Mouse (Mus musculus): ENCODE data around the gene Cd38. TPM values are rescaled to one million over a fixed set of nuclear protein-coding genes. Genes with fewer than 3 reads are reported as not detected.

Cd38 gene
- polyA plus RNA-seq, 1 experiment, result 9.1 TPM

DNA sequence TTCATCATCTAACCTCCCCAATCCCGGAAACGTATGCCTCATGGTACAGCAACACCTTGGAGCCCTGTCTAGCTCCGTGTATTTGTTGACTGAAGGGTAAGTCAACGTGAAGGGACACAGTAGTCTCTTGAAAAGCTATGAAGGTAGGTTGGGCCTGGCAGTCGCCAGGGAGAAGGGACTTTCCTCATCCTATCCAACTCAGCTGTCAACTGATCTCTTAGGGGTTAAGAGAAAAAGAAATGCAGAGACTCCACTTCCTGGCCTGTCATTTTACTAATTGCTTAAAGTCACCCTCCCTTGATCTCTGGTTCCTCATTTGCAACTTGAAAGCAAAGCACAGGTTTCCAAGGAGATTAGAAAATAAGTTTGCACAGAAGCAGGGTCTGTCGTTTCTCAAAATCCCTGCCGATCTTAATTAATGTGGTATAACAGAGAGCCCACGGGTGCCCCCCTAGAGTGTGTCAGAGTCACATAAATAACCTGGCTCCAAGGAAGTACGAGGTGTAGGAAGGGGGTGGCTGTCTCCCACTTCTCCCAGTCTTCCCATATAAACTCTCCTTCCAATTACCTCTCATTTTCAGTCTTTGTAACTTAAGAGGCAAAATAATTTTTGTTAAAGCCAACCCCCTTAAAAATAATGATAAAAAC, 79.1 kb downstream of the Cd38 start:
- no peak for DNase-seq (ENCODE audit: low read depth)

DNA sequence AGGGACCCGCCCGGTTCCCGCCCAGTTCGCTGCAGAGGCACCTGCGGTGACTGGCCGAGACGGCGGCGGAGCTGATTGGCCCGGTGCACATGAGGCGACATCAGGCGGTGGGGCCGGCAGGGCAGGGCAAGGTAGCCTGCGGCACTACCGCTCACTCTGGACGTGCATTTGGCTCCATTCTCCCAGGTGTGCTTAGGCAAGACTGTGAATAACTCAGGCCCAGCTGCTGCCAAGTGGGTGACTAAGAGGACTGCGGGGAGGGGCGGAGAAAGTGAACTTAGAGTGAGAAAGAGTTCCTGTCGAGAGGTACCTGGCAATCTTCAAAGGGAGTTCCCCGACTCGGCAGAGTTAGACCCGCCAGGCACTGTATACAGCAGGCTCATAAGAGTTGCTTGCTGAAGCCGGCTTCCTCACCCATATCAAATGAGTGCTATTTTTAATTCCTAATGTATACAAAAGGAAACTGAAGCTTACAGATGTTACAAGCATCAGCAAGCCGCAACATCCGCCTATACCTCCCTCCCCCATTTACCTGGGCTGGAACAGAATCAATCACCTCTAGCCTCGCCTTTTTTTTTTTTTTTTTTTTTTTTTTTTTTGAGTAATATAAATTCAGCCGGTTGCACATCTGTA, 79.9 kb downstream of the Cd38 start:
- peak; percentile 97 for DNase-seq (ENCODE audit: low read depth)

DNA sequence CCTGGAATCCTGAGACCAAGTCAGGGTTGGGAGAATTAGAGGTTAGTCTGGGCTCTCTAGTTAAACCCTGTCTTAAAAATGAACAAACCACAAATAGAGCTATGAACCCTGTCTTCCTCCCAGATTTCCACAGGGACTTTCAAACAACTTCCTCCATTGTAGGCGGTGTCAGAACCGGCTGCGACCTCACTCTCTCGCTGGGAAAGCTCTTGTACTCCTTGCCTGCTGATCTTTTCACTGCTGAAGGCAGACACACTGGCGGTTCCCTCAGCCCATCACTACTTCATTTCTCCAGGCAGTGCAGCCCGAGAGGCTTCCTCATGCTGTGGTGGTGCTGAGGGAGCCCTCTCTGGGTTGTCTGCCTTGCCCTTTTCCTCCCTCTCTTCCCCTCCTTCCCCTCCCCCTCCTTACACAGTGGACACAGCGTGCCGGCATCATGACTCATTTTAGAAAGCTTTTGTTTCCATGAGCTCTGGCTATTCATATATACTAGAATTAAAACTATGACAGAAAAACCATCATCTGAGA, 80.5 kb downstream of the Cd38 start:
- peak; percentile 79 for DNase-seq (ENCODE audit: low read depth)

DNA sequence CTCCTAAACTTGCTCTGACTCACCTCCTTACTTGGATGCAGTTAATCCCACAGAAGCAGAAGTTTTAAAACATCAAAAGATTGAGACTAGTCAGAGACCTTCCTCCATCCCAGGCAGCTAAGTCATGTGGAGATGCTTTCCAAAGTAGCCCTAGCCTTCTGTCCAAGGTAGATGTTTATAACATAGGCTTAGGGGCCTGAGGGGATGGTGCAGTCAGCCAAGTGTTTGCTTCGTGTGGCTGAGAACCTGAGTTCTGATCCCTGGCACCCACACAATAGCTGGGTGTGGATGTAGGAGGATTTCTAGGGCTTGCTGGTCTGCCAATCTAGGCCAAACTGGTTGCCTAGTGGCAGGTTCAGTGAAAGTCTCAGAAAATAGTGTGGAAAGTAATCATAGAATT, 84.9 kb downstream of the Cd38 start:
- DNase-seq (ENCODE audit: low read depth), result peak; percentile 81

DNA sequence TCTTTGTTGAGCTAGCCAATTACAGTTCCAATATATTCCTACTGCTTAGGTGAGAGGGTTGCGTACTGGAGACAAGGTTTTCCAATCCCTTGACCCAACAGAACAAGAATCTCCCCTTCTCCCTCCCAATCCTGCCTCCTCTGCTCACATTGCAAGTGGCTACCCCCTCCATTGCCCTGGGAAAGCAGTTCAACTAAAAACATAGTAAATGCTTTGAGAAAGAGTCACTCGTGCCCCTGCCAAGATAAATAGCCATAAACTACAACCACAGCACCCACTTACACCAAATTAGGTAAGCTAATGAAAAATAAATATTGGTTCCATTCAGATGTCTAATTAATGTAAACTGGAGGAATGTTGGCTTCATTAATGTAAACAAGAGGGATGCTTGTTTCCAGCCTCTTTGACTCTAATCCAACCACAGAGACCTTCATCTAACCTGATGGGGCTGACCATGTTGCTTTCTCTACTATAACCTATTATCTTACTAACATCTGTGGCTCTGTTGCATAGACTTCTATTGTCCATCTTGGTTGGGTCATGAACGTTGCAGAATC, 91.6 kb downstream of the Cd38 start:
- no peak for DNase-seq (ENCODE audit: low read depth)

DNA sequence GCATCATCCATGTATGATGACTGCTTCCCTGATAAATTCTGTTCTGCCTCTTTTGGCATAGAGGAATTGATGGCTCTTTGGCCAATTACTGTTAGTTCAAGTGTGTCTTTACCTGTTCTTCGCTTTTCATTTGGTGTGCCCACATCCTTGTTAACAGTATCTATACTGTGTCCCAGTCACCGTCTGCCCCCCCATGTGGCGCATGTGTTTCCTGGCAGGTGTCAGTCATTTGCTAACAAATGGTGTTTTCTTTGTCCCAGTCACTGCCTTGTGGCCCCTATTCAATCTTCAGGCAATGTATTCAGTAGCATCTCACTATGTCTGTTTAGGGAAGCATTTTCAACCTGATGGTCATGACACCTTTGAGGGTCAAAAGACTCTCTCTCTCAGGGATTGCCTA, 92.7 kb downstream of the Cd38 start:
- DNase-seq (ENCODE audit: low read depth), result no peak

Other genes starting within 250 kb of the Cd38 start
- 5.7 and 6.4 TPM in 2 replicates for gene Cc2d2a, start 206.2 kb upstream of the Cd38 start, polyA plus RNA-seq (2012; rRNA removed)
- 1.0 and 1.6 TPM in 2 replicates for gene Bst1, start 49.7 kb upstream of the Cd38 start, polyA plus RNA-seq (2012; rRNA removed)
- 28.4 and 31.4 TPM in 2 replicates for gene Fbxl5, start 46.9 kb upstream of the Cd38 start, polyA plus RNA-seq (2012; rRNA removed)
- gene Gm7879, start 44.6 kb downstream of the Cd38 start, polyA plus RNA-seq (2012; rRNA removed), result 0.72 and 0.93 TPM in 2 replicates
- gene Fgfbp1, start 113.2 kb downstream of the Cd38 start, polyA plus RNA-seq (2012; rRNA removed), result 0.27 and 0.61 TPM in 2 replicates
- gene Prom1, start 233.5 kb downstream of the Cd38 start, polyA plus RNA-seq (2012; rRNA removed), result 150 and 160 TPM in 2 replicates

Measured in gonadal fat pad, adult 2 months (tissue).